Mouse (Mus musculus): ENCODE measurements around the gene Hdac11.

Hdac11 gene

GRCm38 (mm10) chr6:91137343-91137956 is 19.0 kb upstream of the Hdac11 start:
- DNase-seq, result no peak

GRCm38 (mm10) chr6:91139846-91140245 is 16.6 kb upstream of the Hdac11 start:
- DNase-seq, result peak; percentile 85

GRCm38 (mm10) chr6:91145056-91145455 is 11.4 kb upstream of the Hdac11 start:
- no peak for DNase-seq

DNA sequence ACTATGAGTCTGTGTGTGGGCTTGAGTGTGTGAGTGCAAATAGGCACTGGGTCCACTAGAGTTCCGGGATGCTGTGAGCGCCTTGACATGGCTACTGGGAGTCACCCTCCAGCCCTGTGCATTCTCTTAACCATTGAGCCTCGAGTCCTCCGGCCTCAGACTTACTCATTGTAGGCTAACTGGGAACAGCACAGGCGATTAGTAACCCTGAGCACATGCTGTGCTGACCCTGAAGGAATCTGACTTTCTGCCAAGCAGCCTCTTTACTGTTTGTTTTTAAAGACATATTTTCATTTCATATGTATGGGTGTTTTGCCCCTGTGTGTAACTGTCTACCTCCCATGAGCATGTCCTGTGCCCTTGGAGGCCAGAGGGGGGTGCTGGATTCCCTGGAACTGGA is 10.9 kb upstream of the Hdac11 start:
- DNase-seq, result no peak

DNA sequence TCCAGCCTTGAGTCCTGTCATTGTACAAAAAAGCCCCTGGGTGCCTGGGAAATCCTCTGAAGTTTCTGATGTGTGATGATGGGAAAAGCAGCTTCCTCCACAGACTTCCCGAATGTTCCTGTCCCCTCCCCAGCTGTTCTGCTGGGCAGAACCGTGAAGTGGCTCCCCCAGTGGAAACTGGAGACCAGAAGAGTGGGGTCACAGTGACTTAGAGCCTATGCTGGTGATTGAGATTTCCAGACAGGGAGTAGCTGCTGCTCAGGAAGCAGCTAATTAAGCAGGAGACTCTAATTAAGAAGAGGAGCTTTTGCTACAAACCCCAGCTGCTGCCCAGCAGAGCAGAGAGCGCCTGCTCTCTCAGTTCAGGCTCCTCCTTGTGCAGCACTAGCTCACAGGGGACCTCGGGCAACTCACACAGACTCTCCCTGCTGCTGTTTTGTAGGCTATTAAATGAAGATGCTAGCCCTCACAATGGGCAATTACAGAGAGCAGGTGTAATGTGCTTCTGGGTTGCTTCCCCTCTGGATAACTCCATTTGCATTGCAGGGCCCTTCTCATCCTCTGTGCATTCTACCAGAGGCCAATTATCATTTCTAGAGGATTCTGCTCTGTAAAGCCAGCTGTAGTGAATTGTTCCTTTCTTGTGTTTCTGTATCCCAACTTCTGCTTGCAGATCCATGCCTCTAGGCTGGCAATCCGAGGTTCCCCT is 9.9 kb upstream of the Hdac11 start:
- no peak for DNase-seq

DNA sequence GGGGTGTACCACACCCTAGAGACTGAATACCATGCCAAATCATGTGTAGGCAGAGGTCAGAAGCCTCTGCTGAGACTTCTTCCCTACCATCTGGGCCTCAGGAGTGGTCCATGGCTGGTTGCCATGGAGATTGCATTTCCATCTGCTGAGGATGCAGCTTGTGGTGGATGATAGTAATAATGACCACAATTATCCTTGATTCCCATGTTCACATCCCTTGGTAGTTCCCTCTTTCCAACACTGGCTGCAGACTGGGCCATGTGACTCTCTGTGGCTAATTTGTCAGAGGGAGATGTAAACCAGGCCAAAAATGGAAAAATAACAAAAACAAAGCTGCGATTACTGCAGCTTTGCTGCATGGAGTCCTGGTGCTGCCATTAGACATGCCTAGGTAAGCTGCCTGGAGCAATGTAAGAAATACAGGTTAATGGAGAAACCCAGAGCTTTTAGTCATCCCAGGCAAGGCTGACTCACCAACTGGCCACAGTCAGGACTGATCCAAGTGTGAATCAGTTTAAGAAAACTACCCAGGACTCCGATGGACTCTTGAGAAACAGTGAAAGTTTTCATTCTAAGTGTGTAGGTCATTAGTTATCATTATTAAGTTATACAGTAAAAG is 9.2 kb upstream of the Hdac11 start:
- DNase-seq, result peak; percentile 34

- no peak for DNase-seq
Measured at GRCm38 (mm10) chr6:91152892-91153548, 3.4 kb upstream of the Hdac11 start.

DNA sequence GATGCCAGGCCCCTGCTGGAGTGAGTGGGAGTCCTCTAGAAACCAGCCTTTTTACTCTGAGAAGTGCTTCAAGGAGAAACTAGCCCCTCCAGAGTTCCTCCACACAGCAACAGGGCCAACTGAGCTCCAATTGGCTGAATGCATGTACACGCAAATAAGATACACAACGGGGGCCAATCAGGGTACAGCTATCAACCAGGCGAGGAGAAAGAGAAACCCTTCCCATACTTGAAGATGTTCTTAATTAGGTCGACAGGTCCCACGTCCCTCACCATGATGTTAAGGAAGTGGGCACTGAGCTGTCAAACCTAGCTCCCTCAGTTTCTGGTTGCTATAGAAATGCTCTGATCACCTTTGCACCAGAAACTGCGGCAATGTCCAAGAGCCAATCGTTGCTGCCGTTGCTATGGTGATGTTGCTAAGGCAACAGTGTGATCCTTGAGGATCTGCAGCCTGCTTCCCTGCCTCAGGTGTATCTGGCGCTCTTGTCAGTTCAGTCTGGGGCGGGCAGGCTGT is 2.9 kb upstream of the Hdac11 start:
- DNase-seq, result peak; percentile 79

DNA sequence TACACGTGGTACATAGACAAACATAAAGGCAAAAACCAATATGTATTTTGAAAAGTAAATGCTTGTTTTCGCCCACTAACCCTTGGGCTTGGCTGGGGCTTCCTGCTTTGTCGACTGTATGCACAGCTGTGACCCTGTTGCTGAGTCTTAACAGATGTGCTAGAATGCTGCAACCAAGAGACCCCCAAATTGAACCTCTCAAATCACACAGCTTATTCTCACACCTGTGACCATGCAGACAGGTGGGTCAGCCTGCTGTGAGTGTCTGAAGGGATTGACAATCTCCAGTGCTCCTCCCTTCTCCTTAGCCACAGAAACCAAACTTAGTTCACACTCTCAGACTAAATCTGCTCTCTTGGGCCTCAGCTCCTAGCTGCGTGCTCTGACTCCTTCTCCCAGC is 1.8 kb upstream of the Hdac11 start:
- no peak for DNase-seq

- DNase-seq, result no peak
Measured at GRCm38 (mm10) chr6:91155286-91155685, 1.2 kb upstream of the Hdac11 start.

- no peak for DNase-seq
Measured at GRCm38 (mm10) chr6:91156062-91156461, 403 bp upstream of the Hdac11 start.

GRCm38 (mm10) chr6:91157237-91157570 is 739 bp downstream of the Hdac11 start:
- no peak for DNase-seq

- DNase-seq, result no peak
Measured at GRCm38 (mm10) chr6:91159047-91159446, 2.6 kb downstream of the Hdac11 start.

DNA sequence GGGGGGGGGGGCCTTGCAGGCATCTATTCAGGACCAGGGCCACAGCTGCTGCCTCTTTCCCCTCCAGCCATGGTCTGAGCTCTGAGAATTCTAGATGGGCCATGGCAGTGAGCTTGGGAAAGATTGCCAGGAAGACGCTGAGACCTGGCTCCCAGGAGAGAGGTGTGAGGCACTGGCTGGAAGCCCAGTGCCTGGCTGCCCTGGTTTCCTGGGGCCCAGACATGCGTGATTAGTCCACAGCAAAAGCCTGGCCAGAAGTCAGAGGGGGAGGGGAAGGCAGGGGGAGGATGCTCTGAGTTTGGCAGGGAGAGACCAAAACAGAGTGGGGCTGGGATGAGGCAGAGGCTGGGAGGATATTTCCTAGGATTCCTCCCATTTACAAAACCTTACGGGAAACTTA is 3.9 kb downstream of the Hdac11 start:
- no peak for DNase-seq

DNA sequence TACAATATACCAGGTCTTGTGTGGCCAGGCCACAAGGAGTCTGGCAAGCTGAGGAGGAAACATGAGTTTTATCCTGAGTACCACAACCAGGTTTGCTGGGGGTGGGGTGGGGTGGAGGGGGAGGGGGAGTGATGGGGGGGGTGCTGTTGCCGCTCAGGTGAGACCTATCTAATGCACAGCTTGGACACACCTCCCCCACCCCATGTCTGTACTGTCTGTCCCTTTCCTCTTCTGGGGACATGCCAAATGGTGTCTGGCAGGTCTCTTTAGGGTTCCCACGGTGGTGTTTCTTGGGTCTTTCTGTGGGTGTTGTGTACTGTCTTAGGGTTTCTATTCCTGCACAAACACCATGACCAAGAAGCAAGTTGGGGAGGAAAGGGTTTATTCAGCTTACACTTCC is 4.5 kb downstream of the Hdac11 start:
- DNase-seq, result no peak

GRCm38 (mm10) chr6:91161506-91162235 is 5.2 kb downstream of the Hdac11 start:
- no peak for DNase-seq

DNA sequence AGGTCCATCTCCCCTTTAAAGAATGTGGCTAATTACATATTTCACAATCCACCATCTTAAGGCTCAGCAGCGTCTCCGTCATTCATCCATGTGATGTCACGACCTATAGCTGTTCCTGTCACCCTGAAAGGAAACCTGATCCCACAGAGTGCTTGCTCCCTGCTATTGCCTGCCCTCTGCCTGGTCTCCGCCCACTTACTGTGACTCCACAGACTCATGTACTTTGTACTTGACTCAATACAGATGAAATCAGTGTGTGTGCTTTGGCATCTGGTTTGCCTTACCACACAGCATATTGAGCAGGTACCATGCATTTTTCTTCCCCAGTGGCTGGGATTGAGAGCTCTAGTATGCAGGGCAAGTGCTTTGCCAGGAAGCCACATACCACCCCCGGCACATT is 5.8 kb downstream of the Hdac11 start:
- no peak for DNase-seq

- DNase-seq, result no peak
Measured at GRCm38 (mm10) chr6:91163195-91163911, 6.9 kb downstream of the Hdac11 start.

DNA sequence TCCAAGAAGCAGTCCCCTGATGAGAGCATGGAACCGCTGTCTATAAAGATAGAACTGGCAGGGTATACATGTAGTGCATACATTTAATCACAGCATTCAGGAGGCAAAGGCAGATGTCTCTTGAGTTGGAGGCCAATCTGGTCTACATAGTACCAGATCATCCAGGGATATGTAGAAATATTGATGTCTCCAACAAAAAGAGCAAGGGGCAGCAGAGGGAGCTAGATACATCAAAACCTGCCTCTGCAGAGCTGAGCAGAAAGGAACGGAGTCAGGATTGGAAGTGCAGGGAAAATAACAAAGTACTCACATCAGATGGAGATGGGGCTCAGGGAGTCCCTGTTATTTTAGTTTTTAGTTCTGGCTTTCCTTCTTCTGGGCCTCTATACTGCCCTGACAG is 8.1 kb downstream of the Hdac11 start:
- no peak for DNase-seq

DNA sequence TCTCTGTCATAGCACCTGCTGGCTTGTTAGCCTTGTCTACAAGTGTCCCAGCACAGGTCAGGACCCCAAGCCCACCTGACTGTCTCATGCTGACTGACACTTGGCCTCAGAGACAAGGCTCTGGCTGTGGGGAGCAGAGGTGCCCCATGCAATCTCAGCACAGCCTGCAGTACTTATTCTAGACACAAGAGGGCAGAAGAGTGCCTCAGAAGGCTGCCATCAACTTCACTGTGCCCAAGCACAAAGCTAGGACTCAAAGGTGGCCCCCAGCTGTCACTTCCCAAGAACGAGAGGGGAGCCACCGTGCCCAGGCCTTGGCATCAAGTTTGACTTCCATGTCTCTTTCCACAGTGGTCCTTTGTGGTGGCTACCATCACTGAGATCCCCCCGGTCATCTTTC is 8.7 kb downstream of the Hdac11 start:
- DNase-seq, result peak; percentile 77

- no peak for DNase-seq
Measured at GRCm38 (mm10) chr6:91167828-91168227, 11.4 kb downstream of the Hdac11 start.

GRCm38 (mm10) chr6:91169129-91169528 is 12.7 kb downstream of the Hdac11 start:
- DNase-seq, result no peak
